Mouse (Mus musculus) thymus, adult 2 months (tissue): Measurements from ENCODE around the gene Ube2d1. TPM values are rescaled to one million over a fixed set of nuclear protein-coding genes. Genes with fewer than 3 reads are reported as not detected.

Source experiments
- DNase-seq: peaks from one replicate; pipeline ENCODE4 v3.0.0; 2021
- H3K27ac ChIP-seq: fragments of 200-500 bp; 2 replicates; pipeline ENCODE4 v1.5.1; 2012; ENCODE audit warnings: low read length, control low read depth; ENCODE audit not compliant: control insufficient read depth, insufficient read depth
- H3K27me3 ChIP-seq: fragments of 200-500 bp; 2 replicates; pipeline ENCODE4 v1.6.1; 2012; ENCODE audit warnings: mild to moderate bottlenecking, low read length, moderate library complexity, mixed read lengths; ENCODE audit not compliant: control insufficient read depth, insufficient read depth
- H3K36me3 ChIP-seq: fragments of 200-500 bp; 2 replicates; pipeline ENCODE4 v1.6.1; 2012; ENCODE audit warnings: mild to moderate bottlenecking, low read length, moderate library complexity; ENCODE audit not compliant: control insufficient read depth, insufficient read depth
- H3K4me1 ChIP-seq: fragments of 200-500 bp; replicated peaks from 2 replicates; pipeline ENCODE4 v1.6.1; 2012; ENCODE audit warnings: low read length; ENCODE audit not compliant: control insufficient read depth, insufficient read depth
- H3K4me3 ChIP-seq: fragments of 200-500 bp; 2 replicates; pipeline ENCODE4 v1.5.1; 2012; ENCODE audit warnings: mild to moderate bottlenecking, low read length, control low read depth, moderate library complexity; ENCODE audit not compliant: control insufficient read depth, insufficient read depth
- CTCF ChIP-seq: fragments of 200-500 bp; IDR thresholded peaks from 2 replicates; pipeline ENCODE4 v1.5.1; 2012; ENCODE audit warnings: mild to moderate bottlenecking, control low read depth, low read length, moderate library complexity, borderline replicate concordance; ENCODE audit not compliant: control insufficient read depth, poor library complexity, insufficient read depth; ENCODE audit errors: extremely low read depth
- POLR2A ChIP-seq: fragments of 200-500 bp; IDR thresholded peaks from 2 replicates; pipeline ENCODE4 v1.6.1; 2012; ENCODE audit warnings: mild to moderate bottlenecking, low read length, control low read depth, moderate library complexity; ENCODE audit not compliant: control insufficient read depth, poor library complexity, insufficient read depth; ENCODE audit errors: extremely low read depth
- WGBS: fragments of 180-500 bp; shearing (Covaris S2); methylation state at CpG from one replicate; pipeline ENCODE4 v1.1.7; 2018; 5-methylcytosine and 5-hydroxymethylcytosine counted together
- polyA plus RNA-seq: library from polyadenylated mRNA; depleted of rRNA; stranded (reverse); fragments of >200 nt; gene quantifications from 2 replicates; pipeline ENCODE4 v1.2.3, GENCODE M21; 2012; rRNA removed

Ube2d1 gene
- polyA plus RNA-seq, result 87.8 and 90.4 TPM in 2 replicates

DNA sequence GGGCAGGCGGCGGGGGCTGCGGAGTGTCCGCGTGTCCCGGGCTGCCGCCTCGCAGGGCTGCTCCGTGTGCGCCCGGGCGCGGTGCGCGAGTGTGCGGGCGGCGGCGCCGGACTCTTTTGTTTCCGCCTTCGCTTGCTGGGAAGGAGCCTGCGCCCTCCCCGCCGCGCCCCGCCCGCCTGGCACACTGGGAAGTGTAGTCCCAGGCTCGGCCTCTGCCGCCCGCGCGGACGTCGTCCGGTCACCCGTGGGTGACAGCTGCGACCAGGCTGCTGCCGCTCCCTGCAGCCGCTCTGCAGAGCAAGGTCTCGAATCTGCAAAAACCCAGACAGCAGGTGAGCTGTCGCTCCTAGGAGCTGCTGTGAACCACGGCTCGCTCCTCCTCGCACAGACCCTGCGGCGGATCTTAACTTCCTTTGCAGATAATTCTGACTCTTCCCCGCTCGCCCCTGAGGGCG lies at the start of gene Ube2d1:
Gene Ube2d1, minus strand, starts transcription at position 137 of the 455 bp plus-strand sequence.
- H3K4me1 ChIP-seq, result peaks cover 11% of the 10 kb centered on the region
- H3K27ac ChIP-seq, result peak within 1 kb of the TSS; percentile 72
- DNase-seq, result peak; percentile 88
- under 1% methylated on average over 50 of the region's 50 CpGs for WGBS
- H3K27me3 ChIP-seq, result no peaks in the 10 kb centered on the region
- H3K36me3 ChIP-seq, result no peaks in the 10 kb centered on the region
- TF ChIP-seq CTCF, result no peak; the same call in 1 of the 2 replicates
- TF ChIP-seq POLR2A, result peak; percentile 82
- H3K4me3 ChIP-seq, result peak within 1 kb of the TSS; percentile 93

DNA sequence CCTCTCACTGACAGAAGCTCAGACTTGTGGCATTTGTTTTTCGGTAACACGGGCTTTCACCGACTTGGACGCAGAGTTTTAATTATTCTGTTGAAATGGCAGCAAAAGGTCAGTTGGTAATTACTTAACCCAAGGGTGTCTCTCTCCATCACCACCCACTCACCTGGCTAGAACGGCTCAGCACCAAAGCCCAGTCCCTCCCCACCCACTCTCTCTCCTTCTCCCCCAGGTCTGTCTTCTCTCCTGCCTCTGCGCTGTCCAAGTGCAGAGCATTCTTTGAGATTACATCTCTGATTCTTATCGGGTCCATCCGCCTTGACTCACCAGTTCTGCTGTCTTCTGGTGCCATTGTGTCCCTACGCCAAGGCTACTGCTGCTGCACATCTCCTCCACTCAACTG lies 47.8 kb upstream of the Ube2d1 start:
- Histone ChIP-seq H3K4me3 (no peak overlapping the region), H3K27ac (no peak overlapping the region), H3K4me1 (no peaks in the 10 kb centered on the region), H3K27me3 (no peaks in the 10 kb centered on the region), H3K36me3 (peaks cover 11% of the 10 kb centered on the region; the same call in 1 of the 2 replicates)
- 90% methylated on average over 9 of the region's 9 CpGs for WGBS
- TF ChIP-seq POLR2A (no peak), CTCF (no peak)
- no peak for DNase-seq

DNA sequence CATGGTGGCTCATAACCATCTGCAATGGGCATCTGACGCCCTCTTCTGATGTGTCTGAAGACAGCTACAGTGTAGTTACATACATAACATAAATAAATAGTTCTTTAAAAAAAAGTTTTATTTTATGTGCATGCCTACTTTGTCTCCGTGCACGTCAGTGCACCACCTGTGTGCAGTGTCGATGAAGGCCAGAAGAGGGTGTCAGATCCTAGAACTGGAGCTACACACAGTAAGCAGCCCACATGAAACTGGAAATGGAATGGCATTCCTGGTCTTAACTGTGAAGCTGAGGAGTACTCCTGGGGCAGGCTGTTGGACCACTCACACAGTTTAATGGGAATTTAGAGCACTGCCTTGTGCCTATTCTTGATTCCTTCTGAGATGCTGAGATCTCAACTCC lies 47.3 kb upstream of the Ube2d1 start:
- TF ChIP-seq POLR2A, result no peak
- no peak for TF ChIP-seq CTCF
- Histone ChIP-seq H3K4me1 (no peaks in the 10 kb centered on the region), H3K4me3 (no peak overlapping the region), H3K27me3 (no peaks in the 10 kb centered on the region), H3K27ac (no peak overlapping the region), H3K36me3 (peaks cover 11% of the 10 kb centered on the region; the same call in 1 of the 2 replicates)
- WGBS, result over 99% methylated on average over 4 of the region's 4 CpGs
- DNase-seq, result no peak

DNA sequence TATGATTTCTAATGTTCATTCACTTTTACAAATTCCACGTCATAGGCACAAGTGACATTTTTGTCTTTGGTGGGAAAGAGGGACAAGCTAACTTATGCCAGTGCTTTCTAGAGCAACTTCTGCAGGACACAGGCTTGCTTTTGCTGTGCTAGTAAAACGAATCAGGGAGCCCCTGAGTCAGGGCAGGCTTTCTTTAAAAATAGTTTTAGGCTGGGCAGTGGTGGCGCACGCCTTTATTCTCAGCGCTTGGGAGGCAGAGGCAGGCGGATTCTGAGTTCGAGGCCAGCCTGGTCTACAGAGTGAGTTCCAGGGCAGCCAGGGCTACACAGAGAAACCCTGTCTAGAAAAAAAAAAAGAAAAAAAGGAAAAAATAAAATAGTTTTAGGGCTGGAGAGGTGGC lies 46.8 kb upstream of the Ube2d1 start:
- TF ChIP-seq POLR2A (no peak), CTCF (no peak)
- H3K4me1 ChIP-seq, result no peaks in the 10 kb centered on the region
- no peak overlapping the region for H3K4me3 ChIP-seq
- H3K27ac ChIP-seq, result no peak overlapping the region
- H3K36me3 ChIP-seq, result peaks cover 11% of the 10 kb centered on the region; the same call in 1 of the 2 replicates
- no peaks in the 10 kb centered on the region for H3K27me3 ChIP-seq
- no peak for DNase-seq
- 96% methylated on average over 7 of the region's 7 CpGs for WGBS

DNA sequence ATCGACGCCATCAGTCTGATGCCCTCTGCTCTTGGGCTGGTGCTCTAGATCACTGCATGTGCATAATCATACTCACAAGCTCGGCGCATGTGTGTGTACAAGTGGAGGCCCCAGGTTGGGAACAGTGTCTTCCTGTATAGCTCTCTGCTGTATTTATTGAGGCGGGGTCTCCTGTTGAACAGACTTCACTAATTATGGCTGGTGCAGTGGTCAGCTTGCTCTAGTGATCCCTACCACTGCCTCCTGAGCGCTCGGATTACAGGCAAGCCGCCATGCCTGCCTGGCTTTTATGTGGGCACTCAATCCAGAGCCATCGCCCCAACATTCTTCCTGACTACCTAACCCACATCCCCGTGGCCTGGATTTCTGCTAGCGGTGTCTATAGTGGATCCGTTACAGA lies 45.0 kb upstream of the Ube2d1 start:
- Histone ChIP-seq H3K27me3 (no peaks in the 10 kb centered on the region), H3K4me1 (no peaks in the 10 kb centered on the region), H3K27ac (no peak overlapping the region), H3K4me3 (no peak overlapping the region), H3K36me3 (0 out of 2 replicates have a peak, but pooled peaks cover 3% of the 10 kb centered on the region)
- no peak for TF ChIP-seq POLR2A
- TF ChIP-seq CTCF, result no peak
- DNase-seq, result no peak
- 98% methylated on average over 12 of the region's 12 CpGs for WGBS

DNA sequence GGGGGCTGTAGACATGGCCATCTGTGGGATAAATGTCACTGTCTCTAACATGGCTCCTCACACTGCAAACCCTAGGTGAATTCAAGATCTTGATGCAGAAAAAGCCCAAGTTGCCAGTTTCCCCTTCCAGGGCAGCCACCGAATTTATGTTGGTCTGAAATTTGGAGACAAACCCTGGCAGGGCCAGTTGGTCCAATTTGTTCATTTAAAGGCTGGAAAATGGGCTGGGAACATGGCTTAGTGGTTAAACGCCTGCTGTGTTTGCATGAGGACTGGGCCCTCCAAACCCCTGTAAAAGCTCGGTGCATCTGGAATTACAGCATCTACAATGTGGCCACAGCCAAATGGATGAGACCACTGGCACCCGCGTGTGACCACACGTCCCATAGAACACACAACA lies 44.2 kb upstream of the Ube2d1 start:
- Histone ChIP-seq H3K27ac (no peak overlapping the region), H3K4me3 (no peak overlapping the region), H3K36me3 (0 out of 2 replicates have a peak, but pooled peaks cover 3% of the 10 kb centered on the region), H3K27me3 (no peaks in the 10 kb centered on the region), H3K4me1 (no peaks in the 10 kb centered on the region)
- WGBS, result 94% methylated on average over 6 of the region's 6 CpGs
- DNase-seq, result no peak
- TF ChIP-seq POLR2A, result no peak
- no peak for TF ChIP-seq CTCF

DNA sequence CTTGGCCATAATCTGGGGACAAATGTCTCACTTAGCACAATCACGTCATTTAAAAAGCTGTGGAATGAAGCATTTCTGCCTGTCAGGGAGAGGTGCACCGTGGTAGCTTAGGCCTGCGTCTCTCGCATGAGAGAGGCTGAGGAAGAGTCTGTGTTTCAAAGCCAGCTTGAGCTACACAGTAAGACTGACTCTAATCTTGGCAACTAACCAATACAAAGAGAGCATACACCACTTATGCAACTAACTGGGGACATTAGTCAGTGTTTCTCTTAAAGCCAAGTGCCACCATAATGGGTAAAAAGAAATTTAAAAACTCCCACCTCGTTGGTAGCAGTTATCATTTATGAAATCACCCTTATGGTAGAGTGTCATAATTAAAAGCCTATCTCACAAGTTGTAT lies 43.8 kb upstream of the Ube2d1 start:
- Histone ChIP-seq H3K27ac (no peak overlapping the region), H3K27me3 (no peaks in the 10 kb centered on the region), H3K4me1 (no peaks in the 10 kb centered on the region), H3K36me3 (0 out of 2 replicates have a peak, but pooled peaks cover 2% of the 10 kb centered on the region), H3K4me3 (no peak overlapping the region)
- 91% methylated on average over 5 of the region's 5 CpGs for WGBS
- TF ChIP-seq POLR2A, result no peak
- TF ChIP-seq CTCF, result no peak
- DNase-seq, result no peak
